Mouse (Mus musculus): ENCODE measurements around the gene Tnik. TPM values are rescaled to one million over a fixed set of nuclear protein-coding genes. Genes with fewer than 3 reads are reported as not detected.

The Tnik gene
- polyA plus RNA-seq, 1 experiment from 2014 or later, result 12.9 TPM

DNA sequence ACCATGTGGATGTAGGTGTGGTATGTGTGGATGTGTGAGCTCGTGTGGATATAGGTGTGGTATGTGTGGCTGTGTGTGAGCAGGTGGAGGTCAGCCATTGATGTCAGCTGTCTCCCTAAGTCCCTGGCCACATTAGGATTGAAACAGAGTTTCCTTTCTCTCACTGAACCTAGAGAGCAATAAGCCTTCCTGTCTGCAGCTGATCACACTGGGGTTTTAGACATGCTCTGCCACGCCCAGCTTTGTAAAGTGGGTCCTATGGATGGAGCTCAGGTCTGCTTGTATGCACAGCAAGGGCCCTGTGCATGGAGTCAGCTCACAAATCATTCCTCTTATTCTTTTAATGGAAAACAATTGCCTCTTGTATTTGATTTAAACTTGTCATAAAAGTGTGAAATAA is 95.4 kb downstream of the Tnik start:
- no peaks in the 10 kb centered on the region for H3K27me3 ChIP-seq
- H3K27ac ChIP-seq (replicated peaks), result no peak overlapping the region
- H3K4me2 ChIP-seq (replicated peaks), result no peak overlapping the region
- no peak for ATAC-seq (ENCODE audit: insufficient number of reproducible peaks, low FRiP score, low TSS enrichment, low read depth)
- 35% methylated on average over 2 of the region's 2 CpGs for WGBS
- no peaks in the 10 kb centered on the region for H3K36me3 ChIP-seq
- no peak overlapping the region for H3K4me3 ChIP-seq (replicated peaks)
- H3K4me1 ChIP-seq, result 0 out of 2 replicates have a peak, but pooled peaks cover 6% of the 10 kb centered on the region
- H3K9me3 ChIP-seq (replicated peaks), result 0 out of 2 replicates have a peak, but pooled peaks cover 2% of the 10 kb centered on the region
- no peak overlapping the region for H3K9ac ChIP-seq

DNA sequence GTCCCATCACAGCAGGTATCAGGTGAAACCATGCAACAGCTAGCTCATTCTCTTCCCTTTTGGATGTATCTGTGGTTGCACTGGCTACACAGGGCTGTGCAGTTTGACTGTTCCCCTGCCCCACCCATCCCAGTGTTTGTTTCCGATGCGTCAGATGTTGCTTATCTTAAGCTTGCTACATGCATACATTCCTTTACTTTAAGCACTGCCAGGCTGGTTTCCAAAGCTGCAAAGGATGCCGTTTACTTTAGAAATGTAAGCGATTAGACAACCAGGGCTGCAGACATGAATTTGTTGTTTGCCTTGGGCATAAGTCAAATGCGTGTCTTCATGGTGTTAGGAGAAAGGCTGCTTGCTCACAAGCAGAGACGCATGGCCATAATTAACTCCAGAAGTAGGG is 96.1 kb downstream of the Tnik start:
- Histone ChIP-seq H3K27me3 (no peaks in the 10 kb centered on the region), H3K9ac (no peak overlapping the region), H3K36me3 (no peaks in the 10 kb centered on the region), H3K27ac (replicated peaks) (no peak overlapping the region), H3K4me2 (replicated peaks) (0 out of 2 replicates have a peak overlapping the region, but pooled peaks have one; percentile 2), H3K9me3 (replicated peaks) (0 out of 2 replicates have a peak, but pooled peaks cover 2% of the 10 kb centered on the region), H3K4me1 (0 out of 2 replicates have a peak, but pooled peaks cover 6% of the 10 kb centered on the region), H3K4me3 (replicated peaks) (no peak overlapping the region)
- WGBS, result 18% methylated on average over 6 of the region's 6 CpGs
- peak; percentile 29; the same call in 1 of the 2 replicates for ATAC-seq (ENCODE audit: insufficient number of reproducible peaks, low FRiP score, low TSS enrichment, low read depth)

DNA sequence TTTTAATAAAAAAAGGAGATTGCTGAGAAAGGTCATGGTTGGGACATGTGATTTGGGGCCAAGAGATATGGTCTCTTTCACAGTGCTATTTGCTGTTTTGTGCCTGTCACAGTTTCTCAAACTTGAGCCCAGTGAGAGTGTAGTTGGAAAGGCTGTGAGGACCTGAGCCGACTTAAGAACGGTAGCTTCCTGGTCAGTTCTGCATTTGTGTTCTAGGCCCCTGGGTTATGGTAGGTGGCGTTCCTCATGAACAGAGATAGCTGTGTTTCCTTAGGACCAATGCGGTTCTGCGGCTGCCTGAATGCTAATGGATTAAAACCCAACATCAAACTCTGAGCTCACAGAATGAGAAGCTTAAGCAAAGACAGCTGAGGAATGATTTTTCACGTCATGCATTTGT is 98.0 kb downstream of the Tnik start:
- Histone ChIP-seq H3K27me3 (no peaks in the 10 kb centered on the region), H3K4me1 (0 out of 2 replicates have a peak, but pooled peaks cover 6% of the 10 kb centered on the region), H3K27ac (replicated peaks) (no peak overlapping the region), H3K36me3 (no peaks in the 10 kb centered on the region), H3K9ac (no peak overlapping the region), H3K9me3 (replicated peaks) (0 out of 2 replicates have a peak, but pooled peaks cover 2% of the 10 kb centered on the region), H3K4me2 (replicated peaks) (no peak overlapping the region), H3K4me3 (replicated peaks) (no peak overlapping the region)
- WGBS, result 60% methylated on average over 6 of the region's 6 CpGs
- ATAC-seq (ENCODE audit: insufficient number of reproducible peaks, low FRiP score, low TSS enrichment, low read depth), result no peak

DNA sequence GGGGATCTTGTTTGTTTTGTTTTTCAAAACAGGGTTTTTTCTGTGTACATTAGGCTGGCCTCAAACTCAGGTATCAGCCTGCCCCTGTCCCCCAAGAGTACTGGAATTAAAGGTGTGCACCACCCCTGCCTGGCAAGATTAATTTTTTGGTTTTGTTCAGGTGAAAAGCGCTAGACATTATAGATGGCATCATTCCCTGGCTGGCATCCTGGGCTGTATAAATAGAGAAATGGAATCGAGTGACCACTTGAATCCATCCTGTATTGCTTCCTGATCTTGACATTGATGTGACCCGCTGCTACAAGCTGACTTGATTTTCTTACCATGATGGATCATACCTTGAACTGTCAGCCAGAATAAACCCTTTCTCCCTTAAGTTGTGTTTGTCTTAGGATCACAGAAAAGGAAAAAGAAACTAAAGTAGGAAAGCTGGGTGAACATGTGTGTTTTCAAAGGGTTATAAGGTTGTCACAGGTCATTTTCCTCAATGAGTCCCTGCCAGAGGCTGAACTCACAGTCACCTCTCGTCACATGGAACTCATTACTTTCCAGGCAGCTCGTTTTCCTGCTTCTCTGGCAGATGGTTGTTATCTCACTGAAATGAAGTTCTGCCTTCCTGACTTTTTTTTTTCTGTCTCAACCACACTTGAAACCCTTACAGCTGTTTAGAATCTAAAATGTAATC is 100.6 kb downstream of the Tnik start:
- H3K9me3 ChIP-seq (replicated peaks), result 0 out of 2 replicates have a peak, but pooled peaks cover 2% of the 10 kb centered on the region
- 0 out of 2 replicates have a peak, but pooled peaks cover 6% of the 10 kb centered on the region for H3K4me1 ChIP-seq
- H3K4me2 ChIP-seq (replicated peaks), result no peak overlapping the region
- ATAC-seq (ENCODE audit: insufficient number of reproducible peaks, low FRiP score, low TSS enrichment, low read depth), result no peak
- H3K36me3 ChIP-seq, result no peaks in the 10 kb centered on the region
- WGBS, result 47% methylated on average over 5 of the region's 5 CpGs
- H3K4me3 ChIP-seq (replicated peaks), result no peak overlapping the region
- no peak overlapping the region for H3K27ac ChIP-seq (replicated peaks)
- no peaks in the 10 kb centered on the region for H3K27me3 ChIP-seq
- no peak overlapping the region for H3K9ac ChIP-seq

DNA sequence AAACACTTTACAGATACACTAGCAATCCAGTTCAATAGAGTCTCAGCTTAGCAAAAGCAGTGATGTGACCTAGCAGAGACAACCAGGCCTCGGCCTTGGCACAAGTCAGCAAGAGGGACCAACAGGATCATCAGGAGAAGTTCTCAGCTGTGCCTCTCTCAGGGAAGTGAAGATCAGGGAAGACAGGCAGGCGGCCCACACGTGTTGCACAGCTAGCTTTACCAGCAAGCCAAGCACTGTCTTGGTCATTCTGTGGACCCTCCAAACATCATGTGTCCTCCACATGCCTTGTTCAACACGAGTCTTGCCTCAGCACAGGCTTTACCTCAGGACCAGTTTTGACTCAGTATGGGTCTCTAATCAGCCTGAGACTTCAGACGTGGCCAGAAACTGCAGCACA is 105.7 kb downstream of the Tnik start:
- no peaks in the 10 kb centered on the region for H3K27me3 ChIP-seq
- no peak overlapping the region for H3K4me3 ChIP-seq (replicated peaks)
- 74% methylated on average over 5 of the region's 5 CpGs for whole genome bisulfite sequencing
- H3K4me2 ChIP-seq (replicated peaks), result no peak overlapping the region
- no peaks in the 10 kb centered on the region for H3K36me3 ChIP-seq
- H3K27ac ChIP-seq (replicated peaks), result no peak overlapping the region
- no peak overlapping the region for H3K9ac ChIP-seq
- no peaks in the 10 kb centered on the region for H3K9me3 ChIP-seq (replicated peaks)
- no peaks in the 10 kb centered on the region for H3K4me1 ChIP-seq
- no peak for ATAC-seq (ENCODE audit: insufficient number of reproducible peaks, low FRiP score, low TSS enrichment, low read depth)

DNA sequence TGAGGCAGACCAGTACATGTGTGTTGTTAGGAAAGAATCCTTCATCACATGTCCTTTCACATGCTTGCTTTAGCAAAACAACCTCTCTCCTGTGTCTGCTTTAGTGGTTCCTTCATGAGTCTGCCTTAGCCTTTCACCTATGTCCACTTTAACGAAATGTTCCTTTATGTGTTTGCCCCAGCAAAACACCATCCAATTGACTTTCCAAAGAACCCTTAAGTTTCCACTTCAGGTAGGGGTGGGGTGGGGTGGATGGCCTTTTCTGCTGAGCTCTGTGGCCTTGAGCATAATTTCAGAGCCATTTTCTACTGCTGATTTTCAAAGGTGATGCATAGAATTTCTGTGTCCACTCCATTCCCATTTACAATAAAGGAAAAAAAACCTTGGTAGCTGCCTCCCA is 106.3 kb downstream of the Tnik start:
- H3K4me2 ChIP-seq (replicated peaks), result no peak overlapping the region
- no peak overlapping the region for H3K4me3 ChIP-seq (replicated peaks)
- no peaks in the 10 kb centered on the region for H3K4me1 ChIP-seq
- 91% methylated on average over 1 of the region's 1 CpGs for WGBS
- no peaks in the 10 kb centered on the region for H3K27me3 ChIP-seq
- H3K9ac ChIP-seq, result no peak overlapping the region
- H3K9me3 ChIP-seq (replicated peaks), result no peaks in the 10 kb centered on the region
- no peak for ATAC-seq (ENCODE audit: insufficient number of reproducible peaks, low FRiP score, low TSS enrichment, low read depth)
- H3K27ac ChIP-seq (replicated peaks), result no peak overlapping the region
- no peaks in the 10 kb centered on the region for H3K36me3 ChIP-seq

DNA sequence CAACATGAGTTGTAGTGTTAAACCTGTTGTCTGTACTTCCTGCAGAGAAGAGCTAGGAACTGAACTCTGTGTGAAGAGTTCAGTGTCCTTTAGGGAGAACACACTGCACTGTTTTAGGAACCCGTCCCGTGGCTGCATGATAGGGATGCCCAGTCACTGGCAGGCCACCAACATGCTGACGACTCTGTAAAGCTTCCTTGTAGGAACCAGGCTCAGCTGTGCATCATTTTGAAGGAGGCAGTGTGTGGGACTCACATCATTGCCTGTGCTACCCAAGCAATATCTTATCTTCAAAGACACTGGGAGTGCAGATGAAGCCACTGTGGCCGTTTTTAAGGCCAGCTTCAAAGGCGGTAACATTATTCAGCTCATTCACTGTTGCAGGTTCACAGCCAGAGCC is 106.7 kb downstream of the Tnik start:
- Histone ChIP-seq H3K9me3 (replicated peaks) (no peaks in the 10 kb centered on the region), H3K27me3 (no peaks in the 10 kb centered on the region), H3K27ac (replicated peaks) (no peak overlapping the region), H3K4me1 (no peaks in the 10 kb centered on the region), H3K9ac (no peak overlapping the region), H3K36me3 (no peaks in the 10 kb centered on the region), H3K4me2 (replicated peaks) (no peak overlapping the region), H3K4me3 (replicated peaks) (no peak overlapping the region)
- 75% methylated on average over 5 of the region's 5 CpGs for WGBS
- ATAC-seq (ENCODE audit: insufficient number of reproducible peaks, low FRiP score, low TSS enrichment, low read depth), result no peak

DNA sequence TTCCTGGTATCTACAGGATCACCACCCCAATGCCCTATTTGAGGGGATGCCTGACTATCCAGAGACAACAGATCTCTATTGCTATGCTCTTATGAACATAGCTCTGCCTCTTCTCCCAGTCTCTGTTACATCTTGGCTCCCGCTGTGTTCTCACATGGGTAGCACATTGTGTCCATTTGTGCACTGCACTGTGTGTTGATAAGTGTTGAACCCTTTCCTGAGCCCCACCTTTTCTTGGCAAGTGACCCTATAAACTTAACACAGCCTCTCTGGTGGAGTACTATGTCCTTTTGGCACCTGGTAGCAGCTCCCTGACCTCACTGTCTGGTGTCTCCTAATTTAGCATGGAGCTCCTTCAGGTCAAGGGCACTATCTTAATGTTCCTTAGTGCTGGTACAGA is 108.6 kb downstream of the Tnik start:
- H3K4me2 ChIP-seq (replicated peaks), result no peak overlapping the region
- H3K27ac ChIP-seq (replicated peaks), result no peak overlapping the region
- H3K4me3 ChIP-seq (replicated peaks), result no peak overlapping the region
- H3K9ac ChIP-seq, result no peak overlapping the region
- H3K27me3 ChIP-seq, result no peaks in the 10 kb centered on the region
- WGBS, result 97% methylated on average over 1 of the region's 1 CpGs
- no peaks in the 10 kb centered on the region for H3K36me3 ChIP-seq
- no peaks in the 10 kb centered on the region for H3K4me1 ChIP-seq
- ATAC-seq (ENCODE audit: insufficient number of reproducible peaks, low FRiP score, low TSS enrichment, low read depth), result no peak
- H3K9me3 ChIP-seq (replicated peaks), result no peaks in the 10 kb centered on the region

DNA sequence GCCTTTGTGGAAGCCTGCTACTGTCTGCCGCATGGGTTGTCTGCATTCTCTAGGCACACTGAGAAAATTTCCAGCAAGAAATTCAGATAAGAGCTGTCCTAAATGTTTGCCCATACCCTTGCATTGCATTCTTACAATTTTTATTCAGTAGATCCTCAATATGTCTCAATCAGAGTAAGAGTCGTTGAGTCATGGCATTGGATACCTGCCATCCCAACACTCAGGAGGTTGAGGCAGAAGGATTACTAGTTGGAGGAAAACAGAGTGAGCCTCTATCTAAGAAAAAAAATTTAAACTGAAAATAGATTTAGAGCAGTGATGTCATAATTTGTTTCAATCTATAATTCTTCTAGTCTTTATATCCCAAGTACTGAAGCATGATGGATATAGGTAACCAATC is 109.4 kb downstream of the Tnik start:
- no peaks in the 10 kb centered on the region for H3K4me1 ChIP-seq
- no peaks in the 10 kb centered on the region for H3K36me3 ChIP-seq
- no peaks in the 10 kb centered on the region for H3K9me3 ChIP-seq (replicated peaks)
- no peak overlapping the region for H3K4me3 ChIP-seq (replicated peaks)
- WGBS, result 90% methylated on average over 2 of the region's 2 CpGs
- no peak overlapping the region for H3K4me2 ChIP-seq (replicated peaks)
- no peak for ATAC-seq (ENCODE audit: insufficient number of reproducible peaks, low FRiP score, low TSS enrichment, low read depth)
- H3K9ac ChIP-seq, result no peak overlapping the region
- no peaks in the 10 kb centered on the region for H3K27me3 ChIP-seq
- no peak overlapping the region for H3K27ac ChIP-seq (replicated peaks)

DNA sequence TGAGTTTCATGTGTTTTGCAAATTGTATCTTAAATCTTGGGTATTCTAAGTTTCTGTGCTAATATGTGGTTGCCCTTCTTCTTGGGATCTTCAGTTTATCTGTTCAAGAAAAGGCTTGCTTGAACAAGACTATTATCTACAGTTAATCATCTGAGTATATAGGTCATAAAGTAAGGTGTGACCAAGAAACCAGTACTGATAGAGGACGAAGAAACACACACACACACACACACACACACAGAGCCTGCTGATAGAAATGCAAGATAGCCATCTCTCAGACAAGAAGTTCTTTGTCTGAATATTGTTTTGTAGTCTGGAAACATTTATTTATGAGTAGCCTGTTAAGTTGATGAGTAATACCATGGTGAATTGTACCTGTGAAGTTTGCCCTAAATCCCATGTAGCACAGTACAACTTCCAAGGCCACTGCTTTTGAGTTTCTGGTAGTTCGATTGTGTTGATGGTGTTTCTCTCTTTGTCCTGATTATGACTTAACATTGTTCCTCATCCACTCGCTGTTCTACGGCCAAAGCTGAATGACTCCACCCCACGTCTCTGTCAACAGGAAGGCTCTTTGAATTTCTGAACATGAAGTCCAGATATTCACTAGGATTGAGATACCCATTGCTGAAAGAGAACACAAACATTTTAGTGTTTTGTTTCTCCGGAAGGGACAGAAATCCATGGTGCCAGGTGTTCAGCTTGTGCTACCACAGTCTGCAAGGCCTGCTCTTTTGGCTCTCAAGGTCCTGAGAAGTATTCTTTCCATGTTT is 111.9 kb downstream of the Tnik start:
- Histone ChIP-seq H3K4me2 (replicated peaks) (no peak overlapping the region), H3K36me3 (no peaks in the 10 kb centered on the region), H3K9me3 (replicated peaks) (no peaks in the 10 kb centered on the region), H3K27ac (replicated peaks) (no peak overlapping the region), H3K9ac (no peak overlapping the region), H3K4me1 (no peaks in the 10 kb centered on the region), H3K4me3 (replicated peaks) (no peak overlapping the region), H3K27me3 (no peaks in the 10 kb centered on the region)
- 85% methylated on average over 6 of the region's 6 CpGs for WGBS
- ATAC-seq (ENCODE audit: insufficient number of reproducible peaks, low FRiP score, low TSS enrichment, low read depth), result no peak

DNA sequence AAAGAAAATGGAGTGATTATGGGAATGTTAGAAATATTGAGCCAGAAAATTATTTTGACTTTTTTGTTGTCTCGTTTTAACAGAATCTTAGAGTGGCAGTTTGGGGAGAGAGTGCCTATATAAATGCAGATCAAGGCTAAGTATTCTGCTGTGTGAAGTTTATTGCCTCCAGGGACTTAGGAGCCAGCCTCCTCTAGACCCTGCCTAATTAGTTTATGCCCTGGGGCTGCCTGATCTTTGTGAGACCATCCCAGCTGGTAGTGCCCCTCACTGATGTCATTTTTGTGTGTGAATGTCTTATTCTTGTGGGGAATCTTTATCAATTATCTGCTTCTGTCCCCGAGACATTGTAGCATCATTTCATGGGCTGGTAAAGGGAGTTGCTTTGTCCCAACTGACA is 117.2 kb downstream of the Tnik start:
- Histone ChIP-seq H3K36me3 (no peaks in the 10 kb centered on the region), H3K9ac (no peak overlapping the region), H3K4me3 (replicated peaks) (no peak overlapping the region), H3K27me3 (no peaks in the 10 kb centered on the region), H3K4me1 (0 out of 2 replicates have a peak, but pooled peaks cover 4% of the 10 kb centered on the region), H3K27ac (replicated peaks) (no peak overlapping the region), H3K9me3 (replicated peaks) (no peaks in the 10 kb centered on the region), H3K4me2 (replicated peaks) (no peak overlapping the region)
- ATAC-seq (ENCODE audit: insufficient number of reproducible peaks, low FRiP score, low TSS enrichment, low read depth), result no peak
- 47% methylated on average over 2 of the region's 2 CpGs for WGBS
